Mouse (Mus musculus) neural tube, embryonic 10.5 days (tissue): ENCODE measurements around the gene Inpp5d.

Experiments
- DNase-seq: peaks from one replicate; pipeline ENCODE4 v3.0.0-alpha.2; 2017; ENCODE audit warnings: low spot score; ENCODE audit errors: extremely low spot score

Inpp5d gene

GRCm38 (mm10) chr1:87623977-87624666 lies 4.0 kb downstream of the Inpp5d start:
- no peak for DNase-seq

GRCm38 (mm10) chr1:87624826-87625225 lies 4.7 kb downstream of the Inpp5d start:
- no peak for DNase-seq

- no peak for DNase-seq
Observed at GRCm38 (mm10) chr1:87625254-87626025, 5.3 kb downstream of the Inpp5d start.

- DNase-seq: no peak
Observed at GRCm38 (mm10) chr1:87626344-87626743, 6.2 kb downstream of the Inpp5d start.

GRCm38 (mm10) chr1:87628085-87628484 lies 8.0 kb downstream of the Inpp5d start:
- DNase-seq: no peak

- no peak for DNase-seq
Observed at GRCm38 (mm10) chr1:87631584-87631983, 11.5 kb downstream of the Inpp5d start.

GRCm38 (mm10) chr1:87632163-87632562 lies 12.1 kb downstream of the Inpp5d start:
- no peak for DNase-seq

- DNase-seq: no peak
Observed at GRCm38 (mm10) chr1:87636716-87637117, 16.6 kb downstream of the Inpp5d start.

GRCm38 (mm10) chr1:87637121-87637877 lies 17.2 kb downstream of the Inpp5d start:
- DNase-seq: no peak

- no peak for DNase-seq
Observed at GRCm38 (mm10) chr1:87637878-87638600, 17.9 kb downstream of the Inpp5d start.

GRCm38 (mm10) chr1:87639724-87640123 lies 19.6 kb downstream of the Inpp5d start:
- no peak for DNase-seq

- no peak for DNase-seq
Observed at GRCm38 (mm10) chr1:87640165-87640661, 20.1 kb downstream of the Inpp5d start.

GRCm38 (mm10) chr1:87643016-87643415 lies 22.9 kb downstream of the Inpp5d start:
- DNase-seq: no peak

GRCm38 (mm10) chr1:87645041-87645440 lies 24.9 kb downstream of the Inpp5d start:
- no peak for DNase-seq

- DNase-seq: no peak
Observed at GRCm38 (mm10) chr1:87645748-87646147, 25.6 kb downstream of the Inpp5d start.

GRCm38 (mm10) chr1:87647820-87648219 lies 27.7 kb downstream of the Inpp5d start:
- DNase-seq: no peak

GRCm38 (mm10) chr1:87648657-87649056 lies 28.5 kb downstream of the Inpp5d start:
- no peak for DNase-seq

- no peak for DNase-seq
Observed at GRCm38 (mm10) chr1:87649219-87649805, 29.2 kb downstream of the Inpp5d start.

- no peak for DNase-seq
Observed at GRCm38 (mm10) chr1:87649958-87650474, 29.9 kb downstream of the Inpp5d start.

- DNase-seq: no peak
Observed at GRCm38 (mm10) chr1:87650611-87651079, 30.5 kb downstream of the Inpp5d start.
